Mouse (Mus musculus): ENCODE data around the gene Epha4. TPM values are rescaled to one million over a fixed set of nuclear protein-coding genes. Genes with fewer than 3 reads are reported as not detected.

Epha4 gene
- total and polyA plus RNA-seq, 3 experiments = 3.9 to 26.0 (median 13.0) TPM

DNA sequence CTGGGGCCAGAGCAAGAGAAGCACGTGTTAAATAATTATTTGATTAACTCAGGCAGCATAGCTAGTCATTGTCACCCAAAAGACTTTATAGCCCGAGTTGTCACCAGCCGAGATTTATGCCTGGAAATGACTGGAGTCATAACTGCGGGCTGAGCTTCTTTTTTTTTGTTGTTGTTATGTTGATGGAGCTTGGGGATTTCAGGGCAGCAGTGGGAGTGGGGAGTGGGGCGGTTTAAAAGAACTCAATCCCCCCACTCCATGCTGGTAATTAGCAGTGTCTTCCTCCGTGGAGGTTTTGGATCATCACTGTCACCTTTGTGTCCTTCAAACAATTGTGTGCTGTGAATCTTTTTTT is 57.5 kb downstream of the Epha4 start:
- Histone ChIP-seq H3K27ac (ENCODE audit: insufficient read depth, low read depth) (no peak overlapping the region), H3K9ac (ENCODE audit: insufficient read depth, low read depth) (no peak overlapping the region), H3K4me3 (replicated peaks in 1 of 3; ENCODE audit: low read depth in 2 of 3, low read length in 2 of 3, poor library complexity in 1 of 3) (no peak overlapping the region), H3K4me2 (ENCODE audit: insufficient read depth, low read depth, poor library complexity, severe bottlenecking) (no peak overlapping the region), H3K27me3 (replicated peaks) (no peaks in the 10 kb centered on the region), H3K79me2 (replicated peaks; ENCODE audit: control insufficient read depth, extremely low read depth, insufficient read depth, poor library complexity, severe bottlenecking) (peaks cover 6% of the 10 kb centered on the region), H3K4me1 (ENCODE audit: control insufficient read depth in 1 of 2, insufficient read depth in 2 of 2) (peaks cover 0 to 26% of the 10 kb centered on the region in 2 experiments; a peak in 3 of 4 replicates), H3K9me3 (replicated peaks; ENCODE audit: low read length) (no peaks in the 10 kb centered on the region), H3K36me3 (replicated peaks in 1 of 2; ENCODE audit: control insufficient read depth in 1 of 2, insufficient read depth in 1 of 2, low read length in 1 of 2) (peaks cover 1 to 2% of the 10 kb centered on the region in 2 experiments)
- no peak for DNase-seq (ENCODE audit: extremely low read depth)
- TF ChIP-seq IRF4 (IDR thresholded peaks at IDR 0.05; ENCODE audit: low read depth, low read length) = no peak
- no peak for TF ChIP-seq NRF1 (IDR thresholded peaks at IDR 0.05; ENCODE audit: low read depth, low read length)
- no peak for TF ChIP-seq CTCF (conservative IDR thresholded peaks at IDR 0.05 in 1 of 2, IDR thresholded peaks at IDR 0.05 in 1 of 2; ENCODE audit: low read depth in 2 of 2, low read length in 2 of 2)
- TF ChIP-seq BHLHE40 (IDR thresholded peaks at IDR 0.05; ENCODE audit: low read depth, low read length) = no peak
- TF ChIP-seq MEF2A (IDR thresholded peaks at IDR 0.05; ENCODE audit: borderline replicate concordance, low read depth, low read length) = no peak
- in situ Hi-C loops (cut with MboI; ENCODE audit: low pct_ligation_motif_present, low pct_unique_long_range_greater_than_20kb, low sequenced_read_pairs) = no loop called here
- dilution Hi-C loops (cut with MboI; ENCODE audit: extremely low pct_ligation_motif_present, extremely low pct_unique_long_range_greater_than_20kb, low sequenced_read_pairs) = no loop called here

DNA sequence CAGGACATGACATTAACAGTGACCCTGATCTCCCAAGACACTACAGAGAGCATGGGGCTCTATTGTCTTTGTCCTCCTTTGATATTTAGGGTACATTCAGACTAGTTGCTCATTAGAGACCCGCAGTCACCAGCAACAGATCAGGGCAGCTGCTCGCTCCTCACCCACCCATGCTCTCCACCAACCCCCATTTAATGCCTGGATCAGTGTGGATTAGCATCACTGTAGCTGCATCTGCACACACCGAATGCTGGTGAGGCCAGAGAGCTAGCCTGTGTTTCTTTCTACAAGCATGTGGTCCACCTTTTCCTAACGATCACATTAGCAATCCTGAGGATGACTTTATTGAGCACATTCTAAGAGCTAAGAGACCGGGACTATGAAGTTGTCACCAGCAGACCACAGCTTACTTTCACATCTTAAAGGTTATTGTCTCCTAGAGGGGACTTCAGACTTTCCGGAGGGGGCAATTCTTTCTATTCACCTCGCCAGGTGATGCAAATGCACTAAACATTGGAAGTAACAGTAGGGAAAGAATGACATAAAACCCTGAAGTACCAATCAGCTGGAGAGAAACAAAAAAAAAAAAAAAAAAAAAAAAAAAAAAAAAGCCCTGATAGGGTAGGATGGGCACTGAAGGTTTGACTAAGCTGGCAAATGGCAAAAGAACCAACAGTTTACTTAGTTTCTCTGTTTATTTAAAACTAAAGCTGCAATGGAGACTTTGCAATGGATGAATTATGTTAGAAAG is 58.0 kb downstream of the Epha4 start:
- no peak overlapping the region for H3K4me2 ChIP-seq (ENCODE audit: insufficient read depth, low read depth, poor library complexity, severe bottlenecking)
- peaks cover 3% of the 10 kb centered on the region for H3K79me2 ChIP-seq (replicated peaks; ENCODE audit: control insufficient read depth, extremely low read depth, insufficient read depth, poor library complexity, severe bottlenecking)
- H3K36me3 ChIP-seq (replicated peaks in 1 of 2; ENCODE audit: control insufficient read depth in 1 of 2, insufficient read depth in 1 of 2, low read length in 1 of 2) = peaks cover 1 to 2% of the 10 kb centered on the region in 2 experiments
- H3K27ac ChIP-seq (ENCODE audit: insufficient read depth, low read depth) = no peak overlapping the region
- TF ChIP-seq SIN3A (IDR thresholded peaks at IDR 0.05; ENCODE audit: low read length) (no peak), MEF2A (IDR thresholded peaks at IDR 0.05; ENCODE audit: borderline replicate concordance, low read depth, low read length) (no peak), ZNF384 (IDR thresholded peaks at IDR 0.05; ENCODE audit: low read depth, low read length) (peak; percentile 68), RCOR1 (conservative IDR thresholded peaks at IDR 0.05; ENCODE audit: low read depth, low read length) (no peak)
- DNase-seq (ENCODE audit: extremely low read depth) = no peak
- H3K4me3 ChIP-seq (replicated peaks in 1 of 3; ENCODE audit: low read depth in 2 of 3, low read length in 2 of 3, poor library complexity in 1 of 3) = no peak overlapping the region
- in situ Hi-C loops (cut with MboI; ENCODE audit: low pct_ligation_motif_present, low pct_unique_long_range_greater_than_20kb, low sequenced_read_pairs) = no loop called here
- H3K4me1 ChIP-seq (ENCODE audit: control insufficient read depth in 1 of 2, insufficient read depth in 2 of 2) = peaks cover 0 to 24% of the 10 kb centered on the region in 2 experiments; a peak in 3 of 4 replicates
- no peaks in the 10 kb centered on the region for H3K9me3 ChIP-seq (replicated peaks; ENCODE audit: low read length)
- H3K27me3 ChIP-seq (replicated peaks) = no peaks in the 10 kb centered on the region
- no peak overlapping the region for H3K9ac ChIP-seq (ENCODE audit: insufficient read depth, low read depth)
- dilution Hi-C loops (cut with MboI; ENCODE audit: extremely low pct_ligation_motif_present, extremely low pct_unique_long_range_greater_than_20kb, low sequenced_read_pairs) = no loop called here

DNA sequence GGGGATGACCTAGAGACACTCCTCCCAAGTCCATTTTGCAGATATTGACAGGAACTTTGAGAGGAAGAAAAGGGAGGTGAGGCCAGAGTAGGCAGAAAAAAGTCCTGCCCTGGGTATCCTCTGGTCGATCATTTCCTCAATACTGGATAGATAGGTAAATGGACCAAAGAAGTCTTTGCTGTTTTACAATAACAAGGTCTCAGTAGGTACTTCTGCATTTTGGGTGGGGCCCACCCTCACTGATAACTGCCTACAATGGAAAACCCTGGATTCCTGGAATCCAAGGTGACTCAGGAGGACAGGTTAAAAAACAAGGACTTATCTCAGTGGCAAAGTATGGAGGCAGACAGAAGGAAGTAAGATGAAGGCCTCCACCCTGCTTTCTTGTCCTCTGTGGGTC is 61.1 kb downstream of the Epha4 start:
- Histone ChIP-seq H3K4me3 (replicated peaks in 1 of 3; ENCODE audit: low read depth in 2 of 3, low read length in 2 of 3, poor library complexity in 1 of 3) (no peak overlapping the region), H3K9ac (ENCODE audit: insufficient read depth, low read depth) (no peak overlapping the region), H3K4me1 (ENCODE audit: control insufficient read depth in 1 of 2, insufficient read depth in 2 of 2) (peaks cover 0 to 13% of the 10 kb centered on the region in 2 experiments; a peak in 3 of 4 replicates), H3K27me3 (replicated peaks) (no peaks in the 10 kb centered on the region), H3K27ac (ENCODE audit: insufficient read depth, low read depth) (no peak overlapping the region), H3K36me3 (replicated peaks in 1 of 2; ENCODE audit: control insufficient read depth in 1 of 2, insufficient read depth in 1 of 2, low read length in 1 of 2) (peaks cover 1 to 4% of the 10 kb centered on the region in 2 experiments), H3K9me3 (replicated peaks; ENCODE audit: low read length) (no peaks in the 10 kb centered on the region), H3K79me2 (replicated peaks; ENCODE audit: control insufficient read depth, extremely low read depth, insufficient read depth, poor library complexity, severe bottlenecking) (peaks cover 2% of the 10 kb centered on the region; the same call in 1 of the 2 replicates), H3K4me2 (ENCODE audit: insufficient read depth, low read depth, poor library complexity, severe bottlenecking) (no peak overlapping the region)
- DNase-seq (ENCODE audit: extremely low read depth) = no peak
- dilution Hi-C loops (cut with MboI; ENCODE audit: extremely low pct_ligation_motif_present, extremely low pct_unique_long_range_greater_than_20kb, low sequenced_read_pairs) = no loop called here
- in situ Hi-C loops (cut with MboI; ENCODE audit: low pct_ligation_motif_present, low pct_unique_long_range_greater_than_20kb, low sequenced_read_pairs) = no loop called here
- TF ChIP-seq NELFE (IDR thresholded peaks at IDR 0.05; ENCODE audit: low read depth, low read length) = no peak
- no peak for TF ChIP-seq RCOR1 (conservative IDR thresholded peaks at IDR 0.05; ENCODE audit: low read depth, low read length)
- no peak for TF ChIP-seq JUN (IDR thresholded peaks at IDR 0.05; ENCODE audit: insufficient read depth, low read depth, low read length)
- TF ChIP-seq SMC3 (IDR thresholded peaks at IDR 0.05; ENCODE audit: low read depth, low read length) = no peak
- TF ChIP-seq GABPA (IDR thresholded peaks at IDR 0.05; ENCODE audit: insufficient replicate concordance, low read depth, low read length) = no peak
- no peak for TF ChIP-seq MAX (IDR thresholded peaks at IDR 0.05; ENCODE audit: low read length)
- no peak for TF ChIP-seq CHD2 (IDR thresholded peaks at IDR 0.05; ENCODE audit: low read length)
